Mouse (Mus musculus) hindbrain, embryonic 10.5 days (tissue): ENCODE measurements at regions not wholly inside any gene's neighbourhood (a gene's known extent, or its start where the extent isn't known, plus 50 kb on each side); places are given as distances from the start of the nearest gene placed in this dataset.

ENCODE experiments used
- DNase-seq: peaks from one replicate; pipeline ENCODE4 v3.0.0-alpha.2; 2017; ENCODE audit warnings: low spot score
- H3K27ac ChIP-seq: fragments of 300-500 bp; sonication (generic); 2 replicates; pipeline ENCODE4 v1.5.1; 2016; ENCODE audit warnings: mild to moderate bottlenecking, moderate library complexity
- H3K27me3 ChIP-seq: fragments of 300-500 bp; sonication (generic); 2 replicates; pipeline ENCODE4 v1.6.1; 2016; ENCODE audit warnings: mild to moderate bottlenecking; ENCODE audit not compliant: poor library complexity, insufficient read depth, severe bottlenecking
- H3K36me3 ChIP-seq: fragments of 300-500 bp; sonication (generic); 2 replicates; pipeline ENCODE4 v1.6.1; 2016; ENCODE audit warnings: mild to moderate bottlenecking, moderate library complexity
- H3K4me1 ChIP-seq: fragments of 300-500 bp; sonication (generic); replicated peaks from 2 replicates; pipeline ENCODE4 v1.6.1; 2016; ENCODE audit warnings: mild to moderate bottlenecking
- H3K4me3 ChIP-seq: fragments of 300-500 bp; sonication (generic); 2 replicates; pipeline ENCODE4 v1.5.1; 2016; ENCODE audit warnings: mild to moderate bottlenecking, moderate library complexity
- H3K9me3 ChIP-seq: fragments of 300-500 bp; sonication (generic); 2 replicates; pipeline ENCODE4 v1.6.1; 2016; ENCODE audit warnings: mild to moderate bottlenecking, moderate library complexity
- WGBS: fragments of 180-500 bp; shearing (Covaris S2); methylation state at CpG from one replicate; pipeline ENCODE4 v1.1.7; 2016; 5-methylcytosine and 5-hydroxymethylcytosine counted together

GRCm38 (mm10) chr2:137654296-137654695 is 537.9 kb upstream of the Jag1 start:
- 85% methylated on average over 3 of the region's 3 CpGs for WGBS
- Histone ChIP-seq H3K27me3 (no peaks in the 10 kb centered on the region), H3K27ac (no peak overlapping the region), H3K36me3 (no peaks in the 10 kb centered on the region), H3K4me3 (no peak overlapping the region), H3K4me1 (peaks cover 7% of the 10 kb centered on the region), H3K9me3 (no peaks in the 10 kb centered on the region)
- no peak for DNase-seq

GRCm38 (mm10) chr2:137644160-137644559 is 527.7 kb upstream of the Jag1 start:
- H3K4me1 ChIP-seq, result no peaks in the 10 kb centered on the region
- H3K27me3 ChIP-seq, result no peaks in the 10 kb centered on the region
- DNase-seq, result no peak
- 67% methylated on average over 2 of the region's 2 CpGs for WGBS
- no peak overlapping the region for H3K27ac ChIP-seq
- no peaks in the 10 kb centered on the region for H3K9me3 ChIP-seq
- no peaks in the 10 kb centered on the region for H3K36me3 ChIP-seq
- no peak overlapping the region for H3K4me3 ChIP-seq

DNA sequence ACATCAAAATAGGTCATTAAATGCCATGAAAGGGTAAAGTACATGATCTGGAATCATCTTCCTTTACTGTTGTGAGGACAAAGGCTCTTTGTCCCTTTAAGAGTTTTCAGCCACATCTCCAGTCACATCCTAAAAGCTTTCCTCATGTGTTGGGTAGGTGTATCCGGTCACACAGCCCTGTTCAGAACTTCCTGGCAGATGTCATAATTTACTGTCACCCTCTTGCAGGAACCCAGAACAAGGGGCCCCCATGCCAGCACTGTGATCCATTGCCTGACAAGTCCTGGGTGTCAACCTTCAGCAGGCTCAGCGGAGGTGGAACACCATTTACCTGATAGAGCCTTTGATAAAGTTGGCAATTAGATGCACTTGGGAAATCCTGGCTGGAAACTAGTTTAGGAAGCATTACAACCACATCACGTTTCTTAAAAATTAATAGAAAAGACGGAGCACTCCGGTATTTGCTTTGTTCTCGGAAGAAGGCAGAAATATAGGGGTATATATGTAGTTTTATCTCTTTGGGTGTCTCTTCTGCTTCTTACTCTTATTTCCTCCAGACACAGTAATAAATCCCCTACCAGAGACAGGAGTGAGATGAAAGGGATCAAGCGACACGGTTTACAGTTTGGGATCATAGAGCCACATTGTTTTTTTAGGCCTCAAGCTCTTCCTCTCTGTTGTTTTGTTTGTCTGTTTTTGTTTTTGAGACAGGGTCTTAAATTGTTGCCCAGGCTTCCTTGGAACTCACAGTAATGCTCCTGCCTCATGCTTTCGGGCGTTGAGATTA is 527.0 kb upstream of the Jag1 start:
- no peak for DNase-seq
- Histone ChIP-seq H3K4me3 (no peak overlapping the region), H3K4me1 (no peaks in the 10 kb centered on the region), H3K9me3 (no peaks in the 10 kb centered on the region), H3K27ac (no peak overlapping the region), H3K36me3 (no peaks in the 10 kb centered on the region), H3K27me3 (no peaks in the 10 kb centered on the region)
- WGBS, result 80% methylated on average over 10 of the region's 10 CpGs

- Histone ChIP-seq H3K27me3 (no peaks in the 10 kb centered on the region), H3K36me3 (no peaks in the 10 kb centered on the region), H3K4me3 (no peak overlapping the region), H3K9me3 (no peaks in the 10 kb centered on the region), H3K4me1 (no peaks in the 10 kb centered on the region), H3K27ac (no peak overlapping the region)
- WGBS, result 78% methylated on average over 4 of the region's 4 CpGs
- DNase-seq, result no peak
These were observed 518.7 kb upstream of the Jag1 start for GRCm38 (mm10) chr2:137635019-137635621.

- no peaks in the 10 kb centered on the region for H3K36me3 ChIP-seq
- 82% methylated on average over 3 of the region's 3 CpGs for WGBS
- no peak overlapping the region for H3K4me3 ChIP-seq
- no peak overlapping the region for H3K27ac ChIP-seq
- no peaks in the 10 kb centered on the region for H3K27me3 ChIP-seq
- no peaks in the 10 kb centered on the region for H3K4me1 ChIP-seq
- no peaks in the 10 kb centered on the region for H3K9me3 ChIP-seq
- DNase-seq, result no peak
These were observed 500.2 kb upstream of the Jag1 start for GRCm38 (mm10) chr2:137616637-137617036.

DNA sequence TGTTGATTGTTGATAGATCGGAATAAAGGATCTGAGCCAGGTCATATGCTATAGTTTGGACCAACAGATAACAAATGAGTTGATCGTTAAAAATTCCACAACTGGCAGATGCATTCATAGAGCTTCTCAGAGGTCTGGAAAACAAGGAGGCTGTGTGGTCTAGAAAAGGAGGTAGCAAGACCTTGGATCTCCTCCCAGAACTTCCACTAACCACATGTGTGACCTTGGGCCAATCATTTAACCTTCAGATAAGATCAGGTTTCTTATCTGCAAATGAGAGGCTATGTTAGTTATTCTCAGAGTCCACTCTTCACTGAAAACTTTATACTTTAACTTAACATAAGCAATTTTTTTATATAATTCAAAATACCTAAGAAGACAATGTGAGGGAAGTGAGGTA is 497.3 kb upstream of the Jag1 start:
- no peak for DNase-seq
- Histone ChIP-seq H3K4me1 (no peaks in the 10 kb centered on the region), H3K9me3 (no peaks in the 10 kb centered on the region), H3K36me3 (no peaks in the 10 kb centered on the region), H3K4me3 (no peak overlapping the region), H3K27ac (no peak overlapping the region), H3K27me3 (no peaks in the 10 kb centered on the region)
- WGBS, result 92% methylated on average over 2 of the region's 2 CpGs

- DNase-seq, result no peak
- Histone ChIP-seq H3K27me3 (no peaks in the 10 kb centered on the region), H3K4me1 (no peaks in the 10 kb centered on the region), H3K9me3 (no peaks in the 10 kb centered on the region), H3K36me3 (no peaks in the 10 kb centered on the region), H3K27ac (no peak overlapping the region), H3K4me3 (no peak overlapping the region)
- WGBS, result 80% methylated on average over 6 of the region's 6 CpGs
These were observed 492.1 kb upstream of the Jag1 start for GRCm38 (mm10) chr2:137608506-137608905.

- Histone ChIP-seq H3K27ac (no peak overlapping the region), H3K27me3 (no peaks in the 10 kb centered on the region), H3K36me3 (no peaks in the 10 kb centered on the region), H3K4me1 (no peaks in the 10 kb centered on the region), H3K9me3 (no peaks in the 10 kb centered on the region), H3K4me3 (no peak overlapping the region)
- WGBS, result 93% methylated on average over 7 of the region's 7 CpGs
- no peak for DNase-seq
These were observed 481.7 kb upstream of the Jag1 start for GRCm38 (mm10) chr2:137598136-137598535.

- Histone ChIP-seq H3K27me3 (no peaks in the 10 kb centered on the region), H3K4me3 (no peak overlapping the region), H3K27ac (no peak overlapping the region), H3K9me3 (no peaks in the 10 kb centered on the region), H3K36me3 (no peaks in the 10 kb centered on the region), H3K4me1 (no peaks in the 10 kb centered on the region)
- DNase-seq, result no peak
- 89% methylated on average over 4 of the region's 4 CpGs for WGBS
These were observed 478.1 kb upstream of the Jag1 start for GRCm38 (mm10) chr2:137594509-137594908.

- Histone ChIP-seq H3K36me3 (no peaks in the 10 kb centered on the region), H3K4me1 (no peaks in the 10 kb centered on the region), H3K27ac (no peak overlapping the region), H3K9me3 (no peaks in the 10 kb centered on the region), H3K27me3 (no peaks in the 10 kb centered on the region), H3K4me3 (no peak overlapping the region)
- no peak for DNase-seq
- WGBS, result 93% methylated on average over 1 of the region's 1 CpGs
These were observed 475.1 kb upstream of the Jag1 start for GRCm38 (mm10) chr2:137591551-137591950.

DNA sequence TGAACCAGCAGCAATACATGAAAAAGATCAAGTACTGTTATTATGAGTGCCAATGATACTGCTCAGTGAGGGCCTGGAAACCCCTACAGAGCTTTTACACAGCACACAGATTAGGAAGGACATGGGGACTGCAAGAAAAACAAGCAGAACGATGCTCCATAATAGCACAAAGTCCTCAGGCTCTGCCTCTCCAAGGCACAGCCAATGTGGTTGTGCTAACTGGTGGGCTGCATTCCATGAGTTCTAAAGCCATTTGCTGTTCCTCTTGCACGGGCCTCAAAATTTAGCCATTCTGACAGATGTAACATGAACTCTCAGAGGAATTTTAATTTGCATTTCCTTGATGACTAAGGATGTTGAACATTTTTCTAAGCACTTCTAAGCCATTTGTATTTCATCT is 465.0 kb upstream of the Jag1 start:
- Histone ChIP-seq H3K36me3 (no peaks in the 10 kb centered on the region), H3K4me1 (no peaks in the 10 kb centered on the region), H3K27me3 (no peaks in the 10 kb centered on the region), H3K4me3 (no peak overlapping the region), H3K27ac (no peak overlapping the region), H3K9me3 (no peaks in the 10 kb centered on the region)
- no peak for DNase-seq
- 33% methylated on average over 2 of the region's 2 CpGs for WGBS

GRCm38 (mm10) chr2:137575750-137576149 is 459.3 kb upstream of the Jag1 start:
- Histone ChIP-seq H3K27me3 (no peaks in the 10 kb centered on the region), H3K9me3 (no peaks in the 10 kb centered on the region), H3K27ac (no peak overlapping the region), H3K4me3 (no peak overlapping the region), H3K36me3 (no peaks in the 10 kb centered on the region), H3K4me1 (no peaks in the 10 kb centered on the region)
- no peak for DNase-seq
- WGBS, result 82% methylated on average over 3 of the region's 3 CpGs

- Histone ChIP-seq H3K27me3 (no peaks in the 10 kb centered on the region), H3K9me3 (no peaks in the 10 kb centered on the region), H3K27ac (no peak overlapping the region), H3K4me3 (no peak overlapping the region), H3K4me1 (no peaks in the 10 kb centered on the region), H3K36me3 (no peaks in the 10 kb centered on the region)
- 83% methylated on average over 4 of the region's 4 CpGs for WGBS
- DNase-seq, result no peak
These were observed 458.5 kb upstream of the Jag1 start for GRCm38 (mm10) chr2:137574845-137575449.
